Mouse (Mus musculus) heart, adult 2 months (tissue): ENCODE measurements at regions not wholly inside any gene's neighbourhood (a gene's known extent, or its start where the extent isn't known, plus 50 kb on each side); places are given as distances from the start of the nearest gene placed in this dataset.

Experiments
- DNase-seq, 2 experiments: peaks; one replicate each; pipeline ENCODE4 v3.0.0; 2021
- H3K27ac ChIP-seq: fragments of 200-600 bp; 2 replicates; pipeline ENCODE4 v1.8.1; 2022
- H3K27me3 ChIP-seq: fragments of 200-500 bp; 2 replicates; pipeline ENCODE4 v1.6.1; 2012; ENCODE audit warnings: mild to moderate bottlenecking, low read length, inconsistent platforms, mixed read lengths; ENCODE audit not compliant: control insufficient read depth, insufficient read depth
- H3K36me3 ChIP-seq: fragments of 200-500 bp; 2 replicates; pipeline ENCODE4 v1.6.1; 2012; ENCODE audit warnings: low read length, inconsistent platforms; ENCODE audit not compliant: control insufficient read depth, insufficient read depth
- H3K4me1 ChIP-seq: fragments of 200-500 bp; 2 replicates; pipeline ENCODE4 v1.6.1; 2011; ENCODE audit warnings: low read length; ENCODE audit not compliant: control insufficient read depth, insufficient read depth
- H3K4me3 ChIP-seq: fragments of 200-600 bp; 2 replicates; pipeline ENCODE4 v1.8.1; 2022
- H3K79me2 ChIP-seq: fragments of 200-500 bp; replicated peaks from 2 replicates; pipeline ENCODE4 v1.6.1; 2012; ENCODE audit warnings: mild to moderate bottlenecking, inconsistent platforms, low read length, moderate library complexity, mixed read lengths; ENCODE audit not compliant: control insufficient read depth, insufficient read depth
- H3K9ac ChIP-seq: fragments of 200-500 bp; 2 replicates; pipeline ENCODE4 v1.6.1; 2012; ENCODE audit warnings: low read depth, mild to moderate bottlenecking, control low read depth, inconsistent platforms, low read length, mixed read lengths
- CTCF ChIP-seq: fragments of 200-600 bp; IDR thresholded peaks from 2 replicates; pipeline ENCODE4 v1.8.1; 2022; ENCODE audit warnings: antibody characterized with exemption, mild to moderate bottlenecking, moderate library complexity
- EP300 ChIP-seq: fragments of 200-500 bp; IDR thresholded peaks from 2 replicates; pipeline ENCODE4 v1.6.1; 2011; ENCODE audit warnings: low read depth, low read length, control low read depth; ENCODE audit not compliant: insufficient read depth
- POLR2A ChIP-seq: fragments of 200-500 bp; IDR thresholded peaks from 2 replicates; pipeline ENCODE4 v1.6.1; 2011; ENCODE audit warnings: mild to moderate bottlenecking, low read depth, low read length, control low read depth; ENCODE audit not compliant: insufficient read depth
- WGBS: fragments of 180-500 bp; shearing (Covaris S2); methylation state at CpG from one replicate; pipeline ENCODE4 v1.1.7; 2018; 5-methylcytosine and 5-hydroxymethylcytosine counted together
- intact Hi-C: fragments of 180-260 bp; cut with DNase I; formaldehyde crosslinking; loops from one replicate; pipeline ENCODE4 v1.15.1; 2025

DNA sequence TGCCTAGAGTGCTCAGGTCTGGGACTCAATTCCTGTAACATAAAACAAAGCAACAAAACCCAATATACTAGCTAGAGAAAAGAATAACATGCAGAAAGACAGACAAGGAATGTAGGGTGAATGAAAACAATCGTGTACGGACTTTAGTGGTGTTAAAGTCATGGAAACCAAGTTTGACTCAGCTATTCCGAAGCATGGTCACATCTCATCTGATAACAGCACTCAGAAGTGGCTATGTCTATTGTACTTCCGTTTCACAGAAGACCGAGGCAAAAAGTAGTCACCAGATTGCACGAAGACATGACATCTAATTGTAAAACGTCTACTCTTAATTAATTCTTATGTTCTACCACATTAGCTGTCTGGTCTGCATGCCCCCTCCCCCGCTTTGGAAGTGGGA, 50.5 kb upstream of the Slc30a5 start:
- Histone ChIP-seq H3K9ac (no peak overlapping the region), H3K27ac (no peak overlapping the region), H3K4me1 (no peaks in the 10 kb centered on the region), H3K4me3 (no peak overlapping the region), H3K79me2 (no peaks in the 10 kb centered on the region), H3K27me3 (no peaks in the 10 kb centered on the region), H3K36me3 (no peaks in the 10 kb centered on the region)
- intact Hi-C loops: no loop called here
- DNase-seq: no peak
- TF ChIP-seq CTCF: no peak
- TF ChIP-seq POLR2A: no peak
- TF ChIP-seq EP300: no peak
- 59% methylated on average over 8 of the region's 8 CpGs for WGBS
